Mouse (Mus musculus) G1E (cell line): ENCODE data around the gene 1700042G07Rik.

ENCODE experiments used
- CTCF ChIP-seq: IDR thresholded peaks from 2 replicates; pipeline ENCODE4 v1.5.1; 2012; ENCODE audit warnings: low read depth, low read length, inconsistent platforms, mixed read lengths
- GATA1 ChIP-seq: IDR thresholded peaks from 2 replicates; pipeline ENCODE4 v1.6.1; 2012; ENCODE audit warnings: borderline replicate concordance, low read length, inconsistent platforms, mixed read lengths

GRCm38 (mm10) chr4:116133126-116133525 is 40.0 kb upstream of the 1700042G07Rik start:
- no peak for TF ChIP-seq CTCF
- TF ChIP-seq GATA1, result no peak
